Mouse (Mus musculus) embryonic fibroblast, embryonic 13.5 days (primary cell): ENCODE results near the gene Sipa1l3.

Experiments
- CTCF ChIP-seq: IDR thresholded peaks from 2 replicates; pipeline ENCODE4 v1.5.1; 2011; ENCODE audit warnings: mild to moderate bottlenecking, control low read depth, low read length, moderate library complexity, borderline replicate concordance; ENCODE audit not compliant: insufficient read depth
- POLR2A ChIP-seq: IDR thresholded peaks from 2 replicates; pipeline ENCODE4 v1.6.1; 2011; ENCODE audit warnings: low read depth, mild to moderate bottlenecking, control low read depth, low read length, moderate library complexity

- TF ChIP-seq CTCF (no peak), POLR2A (no peak)
Observed at GRCm38 (mm10) chr7:29334156-29334555, 184.3 kb downstream of the Sipa1l3 start.
